Mouse (Mus musculus) cortical plate, adult 2 months (tissue): ENCODE results near the gene Dner.

Experiments used
- CTCF ChIP-seq: fragments of 200-500 bp; IDR thresholded peaks from 2 replicates; pipeline ENCODE4 v1.5.1; 2011; ENCODE audit warnings: mild to moderate bottlenecking, control low read depth, low read length; ENCODE audit not compliant: insufficient read depth; ENCODE audit errors: extremely low read depth
- POLR2A ChIP-seq: fragments of 200-500 bp; IDR thresholded peaks from 2 replicates; pipeline ENCODE4 v1.6.1; 2011; ENCODE audit warnings: mild to moderate bottlenecking, low read length, control low read depth; ENCODE audit not compliant: insufficient read depth; ENCODE audit errors: extremely low read depth

DNA sequence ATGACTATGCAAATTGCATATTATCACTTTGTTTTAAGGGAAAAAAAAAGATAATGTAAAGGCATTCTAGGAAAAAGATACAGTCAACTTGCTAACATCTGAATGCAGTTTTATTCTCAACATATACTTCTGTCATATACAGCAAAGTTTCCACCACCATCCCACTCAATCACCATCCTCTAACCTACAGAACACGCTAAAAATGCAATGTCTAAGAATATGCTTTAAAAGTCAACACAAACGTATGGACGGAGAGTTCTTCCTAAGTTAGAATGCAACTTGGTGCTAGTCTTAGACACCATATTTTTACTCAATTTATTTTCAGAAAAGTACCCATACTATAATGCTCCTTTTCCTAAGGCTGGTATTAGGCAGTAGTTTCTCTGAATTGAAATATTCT is 144.0 kb downstream of the Dner start:
- TF ChIP-seq CTCF (no peak), POLR2A (no peak)
